Comparison of ENCODE assay signal across 8 mouse cellular contexts in genomic region chr6:72768804-72769203, GRCm38 (mm10). TPM values are rescaled to one million over a fixed set of nuclear protein-coding genes. Genes with fewer than 3 reads are reported as not detected.
DNase-seq lines count a peak whose midpoint lies in the region; ATAC-seq and TF ChIP-seq lines count a peak whose summit lies in the region.

No protein-coding gene starts in this region.

- H3K9ac ChIP-seq in forebrain, embryonic 14.5 days (ENCODE audit: low read length), result no peak overlapping the region
- H3K9ac ChIP-seq in hindbrain, embryonic 15.5 days, result no peak overlapping the region

- H3K27me3 ChIP-seq in E14TG2a.4 (ENCODE audit: insufficient read depth, low read length), result no peaks in the 10 kb centered on the region
- H3K27me3 ChIP-seq in forebrain, embryonic 14.5 days (replicated peaks; ENCODE audit: control insufficient read depth, insufficient read depth, low read length), result no peaks in the 10 kb centered on the region
- H3K27me3 ChIP-seq in hindbrain, embryonic 15.5 days, result no peaks in the 10 kb centered on the region
- no peaks in the 10 kb centered on the region for H3K27me3 ChIP-seq in limb, embryonic 10.5 days (ENCODE audit: low read depth, poor library complexity, severe bottlenecking)

- peak overlapping the region; percentile 37 for H3K4me3 ChIP-seq in E14TG2a.4 (replicated peaks; ENCODE audit: low read length)
- no peak overlapping the region for H3K4me3 ChIP-seq in forebrain, embryonic 14.5 days (ENCODE audit: low read depth, low read length)
- no peak overlapping the region for H3K4me3 ChIP-seq in hindbrain, embryonic 15.5 days
- H3K4me3 ChIP-seq in limb, embryonic 10.5 days, result no peak overlapping the region

- no peaks in the 10 kb centered on the region for H3K9me3 ChIP-seq in E14TG2a.4 (ENCODE audit: low read length)
- no peaks in the 10 kb centered on the region for H3K9me3 ChIP-seq in forebrain, embryonic 14.5 days (replicated peaks; ENCODE audit: control insufficient read depth, low read length)
- H3K9me3 ChIP-seq in hindbrain, embryonic 15.5 days, result no peaks in the 10 kb centered on the region
- H3K9me3 ChIP-seq in limb, embryonic 10.5 days (replicated peaks), result no peaks in the 10 kb centered on the region

- peaks cover 47% of the 10 kb centered on the region for H3K36me3 ChIP-seq in E14TG2a.4 (ENCODE audit: insufficient read depth, low read length)
- H3K36me3 ChIP-seq in forebrain, embryonic 14.5 days (ENCODE audit: control insufficient read depth, insufficient read depth, low read length), result no peaks in the 10 kb centered on the region
- no peaks in the 10 kb centered on the region for H3K36me3 ChIP-seq in hindbrain, embryonic 15.5 days
- peaks cover 74% of the 10 kb centered on the region for H3K36me3 ChIP-seq in limb, embryonic 10.5 days

- WGBS in forebrain, embryonic 14.5 days, result 37% methylated on average over 9 of the region's 9 CpGs
- 58% methylated on average over 9 of the region's 9 CpGs for WGBS in hindbrain, embryonic 15.5 days
- WGBS in limb, embryonic 10.5 days, result 91% methylated on average over 9 of the region's 9 CpGs

- peaks cover 97% of the 10 kb centered on the region for H3K4me1 ChIP-seq in E14TG2a.4 (replicated peaks; ENCODE audit: low read depth, low read length)
- peaks cover 10% of the 10 kb centered on the region for H3K4me1 ChIP-seq in forebrain, embryonic 14.5 days (ENCODE audit: control insufficient read depth, insufficient read depth, low read length)
- H3K4me1 ChIP-seq in hindbrain, embryonic 15.5 days (replicated peaks), result peaks cover 15% of the 10 kb centered on the region; the same call in 1 of the 2 replicates
- peaks cover 47% of the 10 kb centered on the region for H3K4me1 ChIP-seq in limb, embryonic 10.5 days

- peak; percentile 72; the same call in 1 of the 2 replicates for ATAC-seq in forebrain, embryonic 14.5 days
- ATAC-seq in hindbrain, embryonic 15.5 days (ENCODE audit: low FRiP score, low read depth), result peak; percentile 87

- no peak overlapping the region; the same call in 1 of the 2 replicates for H3K4me2 ChIP-seq in forebrain, embryonic 14.5 days (ENCODE audit: low read length)
- no peak overlapping the region for H3K4me2 ChIP-seq in hindbrain, embryonic 15.5 days

- H3K27ac ChIP-seq in forebrain, embryonic 14.5 days (ENCODE audit: low read depth, low read length), result peak overlapping the region; percentile 39; the same call in 1 of the 2 replicates
- peak overlapping the region; percentile 36; the same call in 1 of the 2 replicates for H3K27ac ChIP-seq in hindbrain, embryonic 15.5 days (replicated peaks)
- H3K27ac ChIP-seq in limb, embryonic 10.5 days, result peak overlapping the region; percentile 73

- peak; percentile 93 for DNase-seq in adipocyte (ENCODE audit: low spot score)
- peak; percentile 65 for DNase-seq in forebrain, embryonic 14.5 days (ENCODE audit: low spot score)
- DNase-seq in limb, embryonic 10.5 days (ENCODE audit: low spot score), result no peak
- peak; percentile 73 to 78 for DNase-seq in right cerebral cortex, postnatal 10 days (ENCODE audit: low spot score in 2 of 2)
- DNase-seq in retina, postnatal 1 day, result no peak
- no peak for DNase-seq in urinary bladder, postnatal 10 days (ENCODE audit: low spot score)

- TF ChIP-seq CTCF in E14TG2a.4 (conservative IDR thresholded peaks at IDR 0.05; ENCODE audit: low read length), result no peak

RNA-seq across cellular contexts. Expression of gene Tcf7l1, which starts 20.2 kb away (rescaled TPM):
- 6.8 and 6.9 TPM in 2 replicates for polyA plus RNA-seq in forebrain, embryonic 14.5 days (2014; fragmentation: Nextera tagmentation; extraction: Ambion mirVana)
- polyA plus RNA-seq in hindbrain, embryonic 15.5 days (2015; fragmentation: Nextera tagmentation; extraction: Ambion mirVana), result 7.2 and 7.9 TPM in 2 replicates
- 36.3 and 40.0 TPM in 2 replicates for polyA plus RNA-seq in limb, embryonic 10.5 days (2016; fragmentation: Nextera tagmentation; extraction: Ambion mirVana)

Comparison
In these comparisons a context has a peak if more than half of its experiments do, and no peak if none do; other contexts are left out.
1. DNase-seq: peak in adipocyte (single experiment), forebrain, embryonic 14.5 days (single experiment) and right cerebral cortex, postnatal 10 days (2 of 2); none in limb, embryonic 10.5 days (single experiment), retina, postnatal 1 day (single experiment) and urinary bladder, postnatal 10 days (single experiment).
2. Peak in every context shown above with its lines, with median percentiles within 50 percentile points of each other: H3K27ac ChIP-seq.